Mouse (Mus musculus) embryonic facial prominence, embryonic 11.5 days (tissue): ENCODE results near the gene Chl1. TPM values are rescaled to one million over a fixed set of nuclear protein-coding genes. Genes with fewer than 3 reads are reported as not detected.

Experiments
- ATAC-seq: fragments of 200-750 bp; cut with Nextera tagmentation; replicated peaks from 2 replicates; pipeline ENCODE4 v1.8.0; 2017; ENCODE audit warnings: low read depth; ENCODE audit not compliant: insufficient number of reproducible peaks, low FRiP score, low TSS enrichment
- DNase-seq: peaks from one replicate; pipeline ENCODE4 v3.0.0-alpha.2; 2015; ENCODE audit warnings: low spot score
- H3K27ac ChIP-seq: fragments of 300-500 bp; sonication (generic); replicated peaks from 2 replicates; pipeline ENCODE4 v1.5.1; 2014; ENCODE audit warnings: mild to moderate bottlenecking, low read depth, low read length, control low read depth
- H3K27me3 ChIP-seq: fragments of 300-500 bp; sonication (generic); 2 replicates; pipeline ENCODE4 v1.6.1; 2014; ENCODE audit warnings: mild to moderate bottlenecking, low read length, moderate library complexity, mixed read lengths; ENCODE audit not compliant: control insufficient read depth, insufficient read depth
- H3K36me3 ChIP-seq: fragments of 300-500 bp; sonication (generic); replicated peaks from 2 replicates; pipeline ENCODE4 v1.6.1; 2014; ENCODE audit warnings: low read depth, mild to moderate bottlenecking, low read length, moderate library complexity, mixed read lengths; ENCODE audit not compliant: control insufficient read depth, insufficient read depth
- H3K4me1 ChIP-seq: fragments of 300-500 bp; sonication (generic); 2 replicates; pipeline ENCODE4 v1.6.1; 2014; ENCODE audit warnings: low read length, mixed read lengths; ENCODE audit not compliant: control insufficient read depth, insufficient read depth
- H3K4me2 ChIP-seq: fragments of 300-500 bp; sonication (generic); 2 replicates; pipeline ENCODE4 v1.6.1; 2014; ENCODE audit warnings: low read depth, mild to moderate bottlenecking, control low read depth, low read length, moderate library complexity
- H3K4me3 ChIP-seq: fragments of 300-500 bp; sonication (generic); 2 replicates; pipeline ENCODE4 v1.5.1; 2014; ENCODE audit warnings: low read depth, low read length, control low read depth
- H3K9ac ChIP-seq: fragments of 300-500 bp; sonication (generic); replicated peaks from 2 replicates; pipeline ENCODE4 v1.6.1; 2014; ENCODE audit warnings: mild to moderate bottlenecking, control low read depth, low read length
- H3K9me3 ChIP-seq: fragments of 300-500 bp; sonication (generic); replicated peaks from 2 replicates; pipeline ENCODE4 v1.6.1; 2016; ENCODE audit warnings: mild to moderate bottlenecking, low read length, inconsistent platforms, mixed read lengths; ENCODE audit not compliant: control insufficient read depth
- WGBS: fragments of 180-500 bp; shearing (Covaris S2); extraction: QIAGEN DNeasy Blood & Tissue Kit; methylation state at CpG from one replicate; pipeline ENCODE4 v1.1.7; 2014; 5-methylcytosine and 5-hydroxymethylcytosine counted together
- polyA plus RNA-seq: library from polyadenylated mRNA; unstranded; fragments of >200 nt; fragmentation: Nextera tagmentation; extraction: Ambion mirVana; gene quantifications from 2 replicates; pipeline ENCODE4 v1.2.1, GENCODE M21; 2014

Gene Chl1
- polyA plus RNA-seq, 1 experiment from 2014 or later, result 2.5 TPM

DNA sequence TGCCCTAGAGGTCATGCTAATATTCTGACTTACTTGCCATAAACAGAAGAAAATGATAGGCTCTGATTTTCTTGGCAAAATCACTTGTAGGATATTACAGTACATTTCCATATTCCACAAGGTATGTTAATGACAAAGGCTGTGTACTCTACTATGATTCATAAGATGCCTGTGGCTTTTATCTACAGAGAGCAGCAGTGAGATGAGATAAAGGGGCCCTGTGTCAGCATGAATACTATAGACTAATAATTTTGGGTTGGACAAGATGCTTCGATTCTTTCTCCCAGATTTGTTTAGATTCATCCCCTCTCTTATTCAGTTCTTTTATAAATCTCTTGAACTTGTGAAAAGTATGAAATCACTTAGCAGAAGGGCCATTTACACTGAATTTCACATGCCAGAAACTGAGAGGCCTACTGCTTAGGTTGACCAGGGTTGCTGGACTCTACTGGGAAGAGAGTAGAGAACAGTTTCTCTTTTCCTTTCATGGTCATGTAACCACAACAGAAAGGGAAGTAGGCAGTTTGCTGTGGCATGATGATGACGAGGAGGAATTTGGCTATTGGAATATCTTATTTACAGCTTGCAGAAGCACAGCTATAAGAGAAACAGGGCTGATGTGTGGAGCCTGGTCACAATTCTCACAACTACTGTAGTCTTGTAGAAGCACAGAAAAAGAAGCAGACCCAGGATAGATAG, 15.1 kb downstream of the Chl1 start:
- DNase-seq (no peak), ATAC-seq (no peak)
- Histone ChIP-seq H3K9me3 (no peaks in the 10 kb centered on the region), H3K27ac (no peak overlapping the region), H3K4me2 (no peak overlapping the region), H3K36me3 (no peaks in the 10 kb centered on the region), H3K27me3 (no peaks in the 10 kb centered on the region), H3K4me1 (no peaks in the 10 kb centered on the region), H3K4me3 (no peak overlapping the region), H3K9ac (no peak overlapping the region)
- WGBS, result 74% methylated on average over 2 of the region's 2 CpGs

DNA sequence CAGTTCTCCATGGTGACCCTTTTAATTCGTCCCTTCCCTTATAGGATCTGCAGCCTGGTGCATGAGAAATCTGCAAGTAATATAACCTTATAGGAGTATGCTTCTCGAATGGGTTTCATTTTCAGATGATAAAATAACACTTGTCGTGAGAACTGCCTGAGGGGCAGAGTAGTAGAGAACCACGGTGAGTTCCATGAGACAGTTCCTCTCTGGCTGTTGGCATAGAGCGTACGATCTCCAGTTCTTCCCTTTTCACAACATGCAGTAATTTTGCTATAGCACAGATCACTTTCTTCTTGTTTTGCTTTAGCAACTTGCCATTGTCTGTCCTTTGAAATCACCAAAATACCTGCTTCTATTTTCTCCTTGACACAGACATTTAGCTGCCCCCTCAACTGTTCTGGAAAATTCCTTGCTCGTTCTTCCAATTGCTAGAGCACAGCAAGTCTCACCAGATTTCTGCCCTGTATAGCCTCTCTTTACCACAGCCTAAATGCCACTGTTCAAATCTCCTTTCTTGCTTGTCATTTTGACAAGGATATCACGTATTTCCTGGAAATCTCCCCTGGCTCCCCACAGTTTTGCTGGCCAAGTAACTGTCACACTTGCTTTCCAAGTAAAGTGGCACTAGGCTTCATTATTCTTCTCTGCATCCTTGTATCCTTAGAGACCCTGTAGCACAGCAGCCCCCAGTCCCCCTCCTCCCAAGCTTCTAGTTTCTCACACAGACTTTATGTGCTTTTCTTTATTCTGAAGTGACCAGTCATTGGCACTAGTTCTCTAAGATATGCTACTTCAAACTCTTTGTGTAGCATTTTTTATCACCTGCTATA, 16.8 kb downstream of the Chl1 start:
- Histone ChIP-seq H3K36me3 (no peaks in the 10 kb centered on the region), H3K4me2 (no peak overlapping the region), H3K27me3 (no peaks in the 10 kb centered on the region), H3K9ac (no peak overlapping the region), H3K9me3 (no peaks in the 10 kb centered on the region), H3K27ac (no peak overlapping the region), H3K4me1 (no peaks in the 10 kb centered on the region), H3K4me3 (no peak overlapping the region)
- DNase-seq (no peak), ATAC-seq (no peak)
- whole genome bisulfite sequencing, result 83% methylated on average over 8 of the region's 8 CpGs

DNA sequence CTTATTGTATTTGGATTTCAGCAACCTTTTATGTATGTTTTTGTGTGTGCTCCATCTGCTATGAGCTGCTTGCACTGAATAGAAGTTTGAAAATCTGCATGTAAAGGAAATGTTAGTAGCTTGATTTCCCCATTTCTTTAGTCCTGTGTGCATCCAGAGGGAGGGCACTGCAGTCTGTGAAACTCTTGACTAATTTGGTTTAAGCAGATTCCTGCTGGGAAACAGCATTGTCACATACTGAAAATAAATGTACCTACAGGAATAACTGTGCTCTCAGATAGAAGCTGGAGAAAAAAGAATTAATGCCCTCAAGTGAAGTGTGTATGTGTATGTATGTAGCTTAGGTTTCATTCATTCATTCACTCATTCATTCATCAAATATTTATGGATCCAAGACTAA, 22.7 kb downstream of the Chl1 start:
- H3K4me1 ChIP-seq, result no peaks in the 10 kb centered on the region
- H3K27me3 ChIP-seq, result no peaks in the 10 kb centered on the region
- no peak overlapping the region for H3K4me3 ChIP-seq
- H3K9ac ChIP-seq, result no peak overlapping the region
- no peaks in the 10 kb centered on the region for H3K9me3 ChIP-seq
- H3K27ac ChIP-seq, result no peak overlapping the region
- no peak overlapping the region for H3K4me2 ChIP-seq
- DNase-seq (no peak), ATAC-seq (no peak)
- no peaks in the 10 kb centered on the region for H3K36me3 ChIP-seq

DNA sequence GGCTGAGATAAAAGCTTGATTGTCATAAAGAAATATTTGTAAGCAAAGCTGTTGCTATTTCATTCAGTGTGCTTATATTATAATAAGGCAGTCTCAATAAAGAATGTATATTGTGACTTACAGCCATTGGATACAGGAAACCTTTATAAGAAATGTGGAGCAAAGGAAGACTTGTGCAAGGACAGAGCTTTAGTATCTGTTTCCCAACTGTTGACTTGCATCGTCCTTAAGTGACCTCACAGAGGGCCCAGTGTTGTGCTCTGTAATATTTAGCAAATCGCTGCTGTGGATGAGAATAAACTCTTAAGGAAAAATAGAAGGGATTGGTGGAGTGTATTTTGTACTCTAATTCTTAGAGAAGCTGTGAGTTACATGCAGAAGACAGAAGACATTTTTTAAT, 23.6 kb downstream of the Chl1 start:
- Histone ChIP-seq H3K9ac (no peak overlapping the region), H3K9me3 (no peaks in the 10 kb centered on the region), H3K36me3 (no peaks in the 10 kb centered on the region), H3K27ac (no peak overlapping the region), H3K4me1 (no peaks in the 10 kb centered on the region), H3K27me3 (no peaks in the 10 kb centered on the region), H3K4me2 (no peak overlapping the region), H3K4me3 (no peak overlapping the region)
- DNase-seq (no peak), ATAC-seq (no peak)
- 86% methylated on average over 2 of the region's 2 CpGs for WGBS

DNA sequence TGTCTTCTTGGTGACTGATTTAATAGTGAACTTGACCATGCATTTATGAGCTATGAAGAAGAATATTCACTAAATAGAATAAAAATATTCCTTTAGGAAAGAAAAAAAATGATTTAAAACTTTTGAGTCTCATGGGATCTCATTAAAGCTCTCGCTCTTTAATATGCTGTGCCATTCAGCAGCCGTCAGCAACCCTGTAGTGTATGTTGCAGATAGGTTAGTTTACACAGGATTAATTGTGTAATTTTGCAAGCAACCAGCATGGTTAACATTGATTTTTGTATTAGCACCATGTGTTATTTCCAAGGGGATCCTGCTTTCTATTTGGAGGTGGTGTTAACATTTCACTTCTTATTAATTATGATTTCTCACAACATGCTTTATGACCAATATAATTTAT, 32.2 kb downstream of the Chl1 start:
- H3K27me3 ChIP-seq, result no peaks in the 10 kb centered on the region
- ATAC-seq (no peak), DNase-seq (no peak)
- no peak overlapping the region for H3K9ac ChIP-seq
- H3K36me3 ChIP-seq, result no peaks in the 10 kb centered on the region
- H3K9me3 ChIP-seq, result no peaks in the 10 kb centered on the region
- H3K4me2 ChIP-seq, result no peak overlapping the region
- 88% methylated on average over 2 of the region's 2 CpGs for WGBS
- H3K4me3 ChIP-seq, result no peak overlapping the region
- no peak overlapping the region for H3K27ac ChIP-seq
- H3K4me1 ChIP-seq, result no peaks in the 10 kb centered on the region

DNA sequence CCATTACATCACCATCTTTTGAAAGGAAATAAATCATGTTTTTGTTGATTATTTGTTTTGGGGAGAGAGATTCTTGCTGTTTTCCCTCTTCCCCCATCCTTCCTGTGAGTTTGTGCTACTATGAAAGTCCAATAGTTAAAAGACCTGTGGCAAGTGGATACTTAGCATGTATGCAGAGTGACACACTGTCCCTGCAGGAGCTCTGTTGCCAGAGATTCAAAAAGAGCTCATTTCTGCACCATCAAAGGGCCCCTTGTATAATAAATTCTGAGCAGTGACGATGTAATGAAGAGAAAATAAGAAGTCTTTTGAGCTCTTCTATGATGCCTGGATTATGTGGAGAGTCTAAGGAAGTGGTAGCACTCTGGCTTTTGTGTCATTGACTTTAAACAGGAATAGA, 33.4 kb downstream of the Chl1 start:
- H3K4me1 ChIP-seq, result no peaks in the 10 kb centered on the region
- ATAC-seq, result no peak
- no peaks in the 10 kb centered on the region for H3K36me3 ChIP-seq
- H3K27me3 ChIP-seq, result no peaks in the 10 kb centered on the region
- H3K4me2 ChIP-seq, result no peak overlapping the region
- H3K4me3 ChIP-seq, result no peak overlapping the region
- H3K9me3 ChIP-seq, result no peaks in the 10 kb centered on the region
- no peak for DNase-seq
- no peak overlapping the region for H3K27ac ChIP-seq
- no peak overlapping the region for H3K9ac ChIP-seq
- 31% methylated on average over 1 of the region's 1 CpGs for whole genome bisulfite sequencing

DNA sequence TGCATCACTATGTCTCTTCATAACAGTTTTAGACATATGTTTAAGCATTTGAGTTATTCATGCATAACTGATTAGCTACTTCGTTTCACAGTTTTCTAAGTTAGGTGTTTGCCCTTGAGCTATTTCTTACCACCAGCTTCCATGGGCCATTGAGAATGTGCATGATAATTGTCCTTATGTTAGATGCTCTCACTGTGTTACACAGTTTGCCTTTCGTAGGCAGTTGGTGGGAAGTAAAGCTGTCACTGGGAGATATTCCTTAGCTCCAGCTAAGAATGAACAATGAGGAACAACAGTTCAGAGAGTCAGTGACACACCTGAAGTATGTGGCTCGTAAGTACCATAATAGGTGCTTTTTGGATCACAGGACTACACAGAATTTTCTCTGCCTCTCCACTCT, 35.9 kb downstream of the Chl1 start:
- H3K9me3 ChIP-seq, result no peaks in the 10 kb centered on the region
- no peak overlapping the region for H3K4me2 ChIP-seq
- no peaks in the 10 kb centered on the region for H3K36me3 ChIP-seq
- ATAC-seq, result no peak
- H3K9ac ChIP-seq, result no peak overlapping the region
- 65% methylated on average over 3 of the region's 3 CpGs for whole genome bisulfite sequencing
- H3K27me3 ChIP-seq, result no peaks in the 10 kb centered on the region
- H3K27ac ChIP-seq, result no peak overlapping the region
- no peak overlapping the region for H3K4me3 ChIP-seq
- H3K4me1 ChIP-seq, result no peaks in the 10 kb centered on the region
- no peak for DNase-seq

DNA sequence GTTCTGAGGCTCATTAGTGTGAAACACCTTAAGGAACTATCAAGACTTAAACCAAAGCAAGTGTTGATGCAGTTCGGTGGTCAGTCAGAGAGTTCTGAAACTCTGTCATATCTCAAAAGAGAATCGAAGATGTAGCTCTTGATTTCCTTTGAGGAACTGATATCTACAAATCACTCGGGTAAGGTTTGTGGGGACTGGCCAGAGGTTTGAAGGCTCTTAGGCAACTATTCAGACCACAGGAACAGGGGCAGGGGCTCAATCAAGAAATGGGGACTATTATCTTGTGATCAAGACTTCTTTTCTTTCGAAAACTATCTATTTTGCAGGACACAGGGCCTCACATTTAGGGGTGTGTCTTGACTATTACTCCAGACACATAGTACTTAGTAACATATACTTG, 39.5 kb downstream of the Chl1 start:
- Histone ChIP-seq H3K9ac (no peak overlapping the region), H3K4me2 (no peak overlapping the region), H3K27me3 (no peaks in the 10 kb centered on the region), H3K4me3 (no peak overlapping the region), H3K36me3 (no peaks in the 10 kb centered on the region), H3K4me1 (no peaks in the 10 kb centered on the region), H3K27ac (no peak overlapping the region), H3K9me3 (no peaks in the 10 kb centered on the region)
- WGBS, result 87% methylated on average over 4 of the region's 4 CpGs
- DNase-seq (no peak), ATAC-seq (no peak)
